Mouse (Mus musculus) limb, embryonic 14.5 days (tissue): ENCODE results near the gene Piezo1. TPM values are rescaled to one million over a fixed set of nuclear protein-coding genes. Genes with fewer than 3 reads are reported as not detected.

Source experiments
- ATAC-seq: fragments of 200-750 bp; cut with Nextera tagmentation; 2 replicates; pipeline ENCODE4 v1.8.0; 2017; ENCODE audit warnings: low read depth, moderate number of reproducible peaks, moderate TSS enrichment; ENCODE audit not compliant: low FRiP score
- DNase-seq: peaks from one replicate; pipeline ENCODE4 v3.0.0-alpha.2; 2015; ENCODE audit warnings: low spot score
- H3K27ac ChIP-seq: fragments of 300-500 bp; sonication (generic); replicated peaks from 2 replicates; pipeline ENCODE4 v1.5.1; 2014; ENCODE audit warnings: low read depth, mild to moderate bottlenecking, low read length, moderate library complexity, mixed read lengths
- H3K27me3 ChIP-seq: fragments of 300-500 bp; sonication (generic); 2 replicates; pipeline ENCODE4 v1.6.1; 2014; ENCODE audit warnings: low read length, mixed read lengths; ENCODE audit not compliant: control insufficient read depth, insufficient read depth
- H3K36me3 ChIP-seq: fragments of 300-500 bp; sonication (generic); 2 replicates; pipeline ENCODE4 v1.6.1; 2014; ENCODE audit warnings: mild to moderate bottlenecking, low read length, moderate library complexity, mixed read lengths; ENCODE audit not compliant: control insufficient read depth, insufficient read depth
- H3K4me1 ChIP-seq: fragments of 300-500 bp; sonication (generic); 2 replicates; pipeline ENCODE4 v1.6.1; 2014; ENCODE audit warnings: antibody characterized with exemption, low read length, mixed read lengths; ENCODE audit not compliant: control insufficient read depth, insufficient read depth
- H3K4me2 ChIP-seq: fragments of 300-500 bp; sonication (generic); replicated peaks from 2 replicates; pipeline ENCODE4 v1.6.1; 2014; ENCODE audit warnings: low read depth, mild to moderate bottlenecking, low read length, moderate library complexity; ENCODE audit not compliant: severe bottlenecking
- H3K4me3 ChIP-seq: fragments of 300-500 bp; sonication (generic); replicated peaks from 2 replicates; pipeline ENCODE4 v1.5.1; 2014; ENCODE audit warnings: low read length
- H3K9ac ChIP-seq: fragments of 300-500 bp; sonication (generic); 2 replicates; pipeline ENCODE4 v1.6.1; 2014; ENCODE audit warnings: mild to moderate bottlenecking, low read depth, low read length, moderate library complexity; ENCODE audit not compliant: severe bottlenecking
- H3K9me3 ChIP-seq: fragments of 300-500 bp; sonication (generic); 2 replicates; pipeline ENCODE4 v1.6.1; 2016; ENCODE audit warnings: low read length; ENCODE audit not compliant: control insufficient read depth
- POLR2A ChIP-seq: fragments of 200-500 bp; IDR thresholded peaks from 2 replicates; pipeline ENCODE4 v1.8.0; 2012; ENCODE audit warnings: inconsistent platforms, mild to moderate bottlenecking, moderate library complexity, borderline replicate concordance; ENCODE audit not compliant: insufficient read depth, insufficient read length; ENCODE audit errors: extremely low read depth
- whole genome bisulfite sequencing: fragments of 180-500 bp; shearing (Covaris S2); extraction: QIAGEN DNeasy Blood & Tissue Kit; methylation state at CpG from one replicate; pipeline ENCODE4 v1.1.7; 2014; 5-methylcytosine and 5-hydroxymethylcytosine counted together
- polyA plus RNA-seq, 2 experiments: library from polyadenylated mRNA; depleted of rRNA in 1 of 2; stranded (reverse) in 1 of 2; unstranded in 1 of 2; fragments of >200 nt; fragmentation: Nextera tagmentation in 1 of 2; extraction: Ambion mirVana in 1 of 2; gene quantifications; 2 replicates each; pipeline versions ENCODE4 v1.2.1 to v1.2.3; 2012 to 2014

Gene Piezo1
- polyA plus RNA-seq, 2 experiments, result 20.7 to 93.3 TPM

DNA sequence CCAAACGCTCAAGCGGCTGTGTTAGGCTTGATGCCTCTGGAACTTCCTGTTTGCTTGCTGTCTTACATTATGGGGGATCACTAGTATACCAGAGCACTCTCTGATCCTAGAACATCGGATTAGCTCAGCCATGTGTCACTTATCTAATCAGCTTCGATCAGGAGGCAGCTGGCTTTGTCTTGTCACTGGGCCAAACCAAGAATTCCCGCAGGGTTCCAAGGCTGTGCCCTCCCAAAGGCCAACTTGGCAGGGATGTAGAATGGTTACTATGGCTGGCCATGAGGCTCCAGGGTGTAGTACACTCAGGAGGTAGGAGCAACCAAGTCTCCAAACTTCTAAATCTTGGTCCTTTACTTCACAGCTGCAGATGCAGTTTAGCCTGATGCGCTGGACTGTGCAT, 15.6 kb upstream of the Piezo1 start:
- H3K4me1 ChIP-seq, result peaks cover 19% of the 10 kb centered on the region
- no peaks in the 10 kb centered on the region for H3K27me3 ChIP-seq
- peaks cover 29% of the 10 kb centered on the region for H3K36me3 ChIP-seq
- DNase-seq (no peak), ATAC-seq (no peak)
- H3K9me3 ChIP-seq, result no peaks in the 10 kb centered on the region
- H3K4me3 ChIP-seq, result peak overlapping the region; percentile 93
- H3K27ac ChIP-seq, result peak overlapping the region; percentile 85
- 56% methylated on average over 6 of the region's 6 CpGs for WGBS
- TF ChIP-seq POLR2A, result no peak
- H3K9ac ChIP-seq, result peak overlapping the region; percentile 94
- peak overlapping the region; percentile 84 for H3K4me2 ChIP-seq

DNA sequence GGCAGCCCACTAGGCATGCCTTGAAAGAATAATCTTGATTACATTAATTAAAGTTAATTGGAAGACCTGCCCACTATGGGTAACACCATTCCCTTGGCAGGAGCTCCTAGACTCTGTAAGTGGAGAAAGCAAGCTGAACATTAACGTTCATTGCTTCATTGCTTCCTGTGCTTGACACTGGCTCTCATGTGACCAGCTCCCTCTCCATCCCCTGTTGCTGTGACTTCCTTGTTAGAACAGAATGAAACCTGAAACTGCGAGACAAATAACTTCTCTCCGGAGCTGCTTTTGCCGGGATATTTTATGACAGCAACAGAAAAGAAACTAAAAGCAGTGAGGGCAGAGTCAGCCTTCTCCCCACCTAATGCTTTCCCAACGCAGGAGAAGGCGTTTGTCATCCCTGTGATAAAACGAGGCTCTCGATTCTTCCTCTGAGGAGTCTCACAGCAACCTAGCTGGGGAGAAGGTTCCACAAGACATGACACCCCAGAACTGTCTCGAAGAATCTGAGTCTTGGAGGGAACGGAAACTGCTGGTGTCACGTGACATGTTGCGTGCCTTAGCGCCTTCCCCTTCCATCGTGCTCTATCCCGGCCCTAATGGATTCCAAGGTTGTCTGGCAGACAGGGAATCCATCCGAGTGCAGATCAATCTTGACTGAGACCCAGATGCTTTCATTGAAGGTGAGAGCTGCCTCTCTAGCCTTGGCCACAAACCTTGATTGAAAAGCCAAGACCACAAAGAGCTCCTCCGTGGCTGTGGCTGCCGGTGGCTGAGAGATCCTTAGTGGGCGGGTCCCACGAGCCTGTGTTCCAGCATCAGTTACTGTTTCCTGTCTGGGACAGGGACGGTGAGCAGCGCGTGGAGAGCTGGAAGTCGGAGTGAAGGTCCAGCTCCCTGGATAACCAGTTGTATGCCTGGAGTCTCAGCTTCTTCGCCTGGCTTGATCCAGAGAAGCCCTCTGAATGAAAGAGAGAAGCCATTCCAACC, 13.5 kb upstream of the Piezo1 start:
- H3K9ac ChIP-seq, result no peak overlapping the region
- H3K36me3 ChIP-seq, result peaks cover 8% of the 10 kb centered on the region
- no peak for DNase-seq
- H3K9me3 ChIP-seq, result no peaks in the 10 kb centered on the region
- H3K27ac ChIP-seq, result no peak overlapping the region
- no peak overlapping the region for H3K4me2 ChIP-seq
- H3K4me3 ChIP-seq, result no peak overlapping the region
- 72% methylated on average over 25 of the region's 25 CpGs for WGBS
- no peaks in the 10 kb centered on the region for H3K27me3 ChIP-seq
- TF ChIP-seq POLR2A, result no peak
- peaks cover 19% of the 10 kb centered on the region for H3K4me1 ChIP-seq
- no peak for ATAC-seq

DNA sequence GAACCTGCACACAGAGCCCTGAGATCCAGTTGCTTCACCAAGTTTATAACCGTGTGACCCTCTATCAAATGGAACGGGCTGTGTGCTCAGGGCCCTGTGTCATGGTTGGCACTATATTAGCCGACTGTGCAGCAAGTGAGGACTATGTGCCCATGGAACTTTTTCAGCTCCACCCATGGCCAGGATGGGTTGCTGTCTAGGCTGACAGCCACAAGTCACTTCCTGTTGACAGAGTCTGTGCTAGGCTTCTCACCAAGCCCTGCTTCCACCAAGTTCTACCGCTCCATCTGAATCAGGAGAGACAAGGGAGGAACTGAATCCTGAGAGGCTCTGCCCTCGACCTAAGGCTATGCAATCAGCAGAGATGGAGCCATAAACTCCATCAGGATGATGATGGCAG, 10.1 kb upstream of the Piezo1 start:
- Histone ChIP-seq H3K4me2 (no peak overlapping the region), H3K4me3 (no peak overlapping the region), H3K9ac (no peak overlapping the region), H3K27me3 (no peaks in the 10 kb centered on the region), H3K27ac (no peak overlapping the region), H3K4me1 (peaks cover 12% of the 10 kb centered on the region), H3K36me3 (no peaks in the 10 kb centered on the region), H3K9me3 (no peaks in the 10 kb centered on the region)
- no peak for DNase-seq
- no peak for TF ChIP-seq POLR2A
- ATAC-seq, result no peak
- WGBS, result 74% methylated on average over 5 of the region's 5 CpGs

DNA sequence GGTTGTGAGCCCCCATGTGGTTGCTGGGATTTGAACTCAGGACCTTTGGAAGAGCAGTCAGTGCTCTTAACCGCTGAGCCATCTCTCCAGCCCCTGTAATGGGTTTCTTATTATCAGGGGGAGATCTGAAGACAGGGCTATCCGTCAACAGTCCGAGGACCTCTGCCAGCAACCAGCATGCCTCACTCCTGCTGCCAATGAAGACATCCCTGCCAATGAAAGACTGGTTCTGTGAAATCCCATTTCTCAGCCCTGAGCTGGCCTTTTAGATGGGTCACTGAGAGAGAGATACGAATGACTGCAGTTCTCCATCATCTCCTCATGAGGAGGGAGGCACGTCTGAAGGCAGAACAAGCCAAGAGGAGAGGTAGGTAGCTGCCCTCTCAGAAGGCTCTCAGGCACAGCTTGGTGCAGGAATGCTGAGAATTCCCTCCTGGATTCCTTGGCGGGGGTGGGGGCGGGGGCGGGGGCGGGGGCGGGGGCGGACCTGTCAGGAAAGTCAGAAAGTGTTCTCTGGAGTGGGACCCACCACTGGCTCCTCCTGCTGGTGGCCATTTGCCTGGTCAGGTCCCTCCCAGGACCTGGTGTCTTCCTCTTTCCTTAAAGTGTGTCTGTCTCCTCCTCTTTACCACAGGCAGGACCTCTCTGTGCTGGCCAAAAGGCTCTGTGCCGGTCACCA, 7.7 kb upstream of the Piezo1 start:
- Histone ChIP-seq H3K36me3 (no peaks in the 10 kb centered on the region), H3K4me2 (no peak overlapping the region), H3K4me3 (no peak overlapping the region), H3K9me3 (no peaks in the 10 kb centered on the region), H3K27ac (no peak overlapping the region), H3K4me1 (peaks cover 15% of the 10 kb centered on the region), H3K9ac (no peak overlapping the region), H3K27me3 (no peaks in the 10 kb centered on the region)
- no peak for TF ChIP-seq POLR2A
- WGBS, result 21% methylated on average over 9 of the region's 12 CpGs
- ATAC-seq (no peak), DNase-seq (no peak)

DNA sequence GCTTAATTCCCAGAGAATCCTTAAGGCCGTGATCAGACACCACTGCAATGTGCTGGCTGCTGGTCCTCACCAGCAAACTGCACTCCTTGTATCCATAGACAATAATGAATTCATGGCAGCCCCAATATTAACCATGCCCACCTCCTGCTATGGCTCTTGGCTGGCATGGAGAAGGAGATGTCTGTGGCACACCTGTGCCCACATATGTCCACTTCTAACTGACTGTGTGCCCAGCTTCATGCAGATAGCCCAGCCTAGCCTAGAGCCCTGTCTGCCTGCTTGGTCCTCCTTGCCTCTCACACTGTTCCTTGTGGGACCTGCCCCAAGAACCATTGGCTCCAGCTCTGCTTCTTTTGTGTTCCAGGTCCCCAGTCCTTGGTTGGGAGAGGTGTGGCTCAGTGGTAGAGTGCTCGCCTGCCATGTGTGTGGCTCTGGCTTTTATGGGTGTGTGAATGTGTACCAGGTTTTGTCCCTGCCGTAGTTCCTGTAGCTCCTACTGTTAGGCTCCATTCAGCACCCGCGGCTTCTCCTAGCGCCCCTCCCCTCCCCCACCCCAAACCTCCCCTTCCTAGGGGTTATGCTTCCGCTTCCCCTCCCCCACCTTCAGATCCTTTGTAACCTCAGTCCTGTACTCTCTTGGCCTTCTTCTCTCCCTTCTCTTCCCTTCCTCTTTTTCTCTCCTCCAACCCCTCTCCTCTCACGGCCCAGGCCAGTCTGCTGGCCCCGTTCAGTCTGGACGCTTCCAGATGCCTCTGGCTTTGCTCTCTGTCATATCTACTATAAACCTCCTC, 6.3 kb upstream of the Piezo1 start:
- H3K9ac ChIP-seq, result no peak overlapping the region
- H3K9me3 ChIP-seq, result no peaks in the 10 kb centered on the region
- no peak overlapping the region for H3K4me2 ChIP-seq
- DNase-seq (no peak), ATAC-seq (no peak)
- H3K27ac ChIP-seq, result no peak overlapping the region
- no peaks in the 10 kb centered on the region for H3K27me3 ChIP-seq
- 35% methylated on average over 10 of the region's 10 CpGs for WGBS
- TF ChIP-seq POLR2A, result no peak
- no peaks in the 10 kb centered on the region for H3K36me3 ChIP-seq
- no peak overlapping the region for H3K4me3 ChIP-seq
- H3K4me1 ChIP-seq, result peaks cover 15% of the 10 kb centered on the region
